11 mouse cellular contexts compared by ENCODE assay signal in the genomic region with DNA sequence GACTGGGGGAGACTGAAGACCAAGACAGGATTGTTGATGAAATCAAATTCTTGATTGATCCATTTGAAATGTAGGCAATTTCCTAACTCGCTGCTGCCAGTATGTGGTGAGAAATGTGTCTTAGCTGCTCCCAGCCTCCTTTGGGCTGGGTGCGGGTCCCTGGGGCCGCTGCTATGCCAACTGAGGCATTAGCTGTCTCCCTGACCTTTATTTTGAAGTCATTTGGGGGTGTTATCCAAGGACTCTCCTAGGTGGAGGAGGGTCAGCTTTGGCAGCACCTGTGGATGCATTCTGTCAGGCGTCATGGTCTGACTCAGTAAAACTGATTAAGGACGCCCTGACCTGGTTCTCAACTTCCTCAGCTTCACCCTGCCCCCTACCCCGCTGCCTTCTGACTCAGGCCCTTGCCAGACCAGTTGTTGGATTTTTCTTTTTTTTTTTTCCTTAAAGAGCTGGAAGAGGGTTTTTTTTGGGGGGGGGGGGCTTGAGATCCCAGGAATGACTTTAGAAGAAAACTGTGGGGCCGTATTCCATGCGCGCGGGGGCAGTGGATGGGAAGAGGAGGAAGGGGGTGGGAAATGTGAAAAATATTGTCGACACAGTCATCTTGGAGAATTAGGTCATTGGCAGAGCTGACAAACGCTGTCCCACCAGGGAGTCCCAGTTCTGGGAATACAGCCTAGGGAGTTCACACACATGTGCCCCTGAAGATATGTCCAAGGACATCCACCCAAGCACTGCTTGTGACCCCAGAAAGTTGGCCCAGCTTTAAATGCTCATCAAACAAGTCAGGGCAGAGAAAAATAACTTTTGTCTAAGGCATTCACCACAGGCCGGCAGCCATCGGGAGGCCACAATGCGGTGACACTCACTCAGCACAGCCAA. TPM values are rescaled to one million over a fixed set of nuclear protein-coding genes. Genes with fewer than 3 reads are reported as not detected.
DNase-seq lines count a peak whose midpoint lies in the region; ATAC-seq and TF ChIP-seq lines count a peak whose summit lies in the region.
"Had no signal": no experiment of that assay in that cellular context is flagged by ENCODE, and none has a peak within 500 bp of the region (broad histone marks: within the 10 kb centered on the region; RNA-seq: fewer than 3 reads in every experiment).

No protein-coding gene starts in this region.

- DNase-seq in kidney, adult 11 months, result peak; percentile 19
- peak; percentile 68 for DNase-seq in NIH3T3 (ENCODE audit: low read depth)
- peak; percentile 62 to 70 for DNase-seq in cerebellum, postnatal 10 days
- DNase-seq in spleen, adult 18-20 months, result no peak

- H3K79me2 ChIP-seq in myocyte (ENCODE audit: control insufficient read depth, insufficient read depth), result no peaks in the 10 kb centered on the region

- no peak for ATAC-seq in kidney, embryonic 14.5 days (ENCODE audit: low FRiP score, low TSS enrichment)
- ATAC-seq in forebrain, embryonic 15.5 days (replicated peaks), result no peak
- ATAC-seq in forebrain, embryonic 16.5 days, result no peak
- ATAC-seq: CD4-positive, CD25-positive, alpha-beta regulatory T cell, adult 4 months had no signal

- no peak overlapping the region for H3K27ac ChIP-seq in kidney, embryonic 14.5 days (ENCODE audit: low read depth, low read length)
- H3K27ac ChIP-seq in forebrain, embryonic 15.5 days (replicated peaks), result no peak overlapping the region
- no peak overlapping the region for H3K27ac ChIP-seq in forebrain, embryonic 16.5 days (ENCODE audit: low read length)
- H3K27ac ChIP-seq: lung, embryonic 15.5 days had no signal

- no peak for TF ChIP-seq POLR2A in myocyte (IDR thresholded peaks at IDR 0.05; ENCODE audit: insufficient read length, low read depth)

- no peak overlapping the region for H3K9ac ChIP-seq in kidney, embryonic 14.5 days (ENCODE audit: low read depth, low read length)
- H3K9ac ChIP-seq in forebrain, embryonic 15.5 days (replicated peaks), result no peak overlapping the region
- H3K9ac ChIP-seq in forebrain, embryonic 16.5 days (replicated peaks; ENCODE audit: low read depth, low read length), result no peak overlapping the region
- H3K9ac ChIP-seq: lung, embryonic 15.5 days had no signal

- no peak overlapping the region for H3K4me3 ChIP-seq in kidney, embryonic 14.5 days (ENCODE audit: low read length)
- H3K4me3 ChIP-seq in myocyte, result no peak overlapping the region
- H3K4me3 ChIP-seq in forebrain, embryonic 15.5 days, result no peak overlapping the region
- H3K4me3 ChIP-seq in forebrain, embryonic 16.5 days (replicated peaks; ENCODE audit: low read length), result no peak overlapping the region
- H3K4me3 ChIP-seq: lung, embryonic 15.5 days had no signal

- H3K27me3 ChIP-seq in kidney, embryonic 14.5 days (ENCODE audit: control insufficient read depth, insufficient read depth, low read length), result no peaks in the 10 kb centered on the region
- H3K27me3 ChIP-seq in myocyte (ENCODE audit: control insufficient read depth, insufficient read depth, insufficient read length), result no peaks in the 10 kb centered on the region
- no peaks in the 10 kb centered on the region for H3K27me3 ChIP-seq in forebrain, embryonic 15.5 days
- H3K27me3 ChIP-seq in forebrain, embryonic 16.5 days (replicated peaks; ENCODE audit: control insufficient read depth, insufficient read depth, low read length), result no peaks in the 10 kb centered on the region
- H3K27me3 ChIP-seq: lung, embryonic 15.5 days had no signal

- no peaks in the 10 kb centered on the region for H3K9me3 ChIP-seq in kidney, embryonic 14.5 days (ENCODE audit: control insufficient read depth, low read length)
- H3K9me3 ChIP-seq in forebrain, embryonic 15.5 days, result no peaks in the 10 kb centered on the region
- H3K9me3 ChIP-seq in forebrain, embryonic 16.5 days (ENCODE audit: control insufficient read depth, low read length), result no peaks in the 10 kb centered on the region
- H3K9me3 ChIP-seq: lung, embryonic 15.5 days had no signal

- WGBS in kidney, embryonic 14.5 days, result 67% methylated on average over 15 of the region's 15 CpGs
- 78% methylated on average over 15 of the region's 15 CpGs for WGBS in forebrain, embryonic 15.5 days
- WGBS in forebrain, embryonic 16.5 days, result 81% methylated on average over 15 of the region's 15 CpGs

- no peaks in the 10 kb centered on the region for H3K36me3 ChIP-seq in kidney, embryonic 14.5 days (ENCODE audit: control insufficient read depth, insufficient read depth, low read length)
- no peaks in the 10 kb centered on the region for H3K36me3 ChIP-seq in myocyte (ENCODE audit: control insufficient read depth, insufficient read depth)
- H3K36me3 ChIP-seq in forebrain, embryonic 15.5 days, result no peaks in the 10 kb centered on the region
- no peaks in the 10 kb centered on the region for H3K36me3 ChIP-seq in forebrain, embryonic 16.5 days (ENCODE audit: control insufficient read depth, insufficient read depth)
- H3K36me3 ChIP-seq: lung, embryonic 15.5 days had no signal

- no peak overlapping the region for H3K4me2 ChIP-seq in kidney, embryonic 14.5 days (replicated peaks; ENCODE audit: low read depth, low read length)
- peak overlapping the region; percentile 32 for H3K4me2 ChIP-seq in myocyte (ENCODE audit: low read depth)
- H3K4me2 ChIP-seq in forebrain, embryonic 15.5 days (replicated peaks), result no peak overlapping the region
- H3K4me2 ChIP-seq in forebrain, embryonic 16.5 days (ENCODE audit: low read length), result no peak overlapping the region
- H3K4me2 ChIP-seq: lung, embryonic 15.5 days had no signal

- no peak overlapping the region for H3ac ChIP-seq in myocyte (ENCODE audit: control insufficient read depth, insufficient read length)

- no peaks in the 10 kb centered on the region for H3K4me1 ChIP-seq in kidney, embryonic 14.5 days (ENCODE audit: control insufficient read depth, insufficient read depth, low read length)
- H3K4me1 ChIP-seq in forebrain, embryonic 15.5 days, result no peaks in the 10 kb centered on the region
- H3K4me1 ChIP-seq in forebrain, embryonic 16.5 days (replicated peaks; ENCODE audit: control insufficient read depth, insufficient read depth, low read length), result no peaks in the 10 kb centered on the region
- H3K4me1 ChIP-seq: lung, embryonic 15.5 days had no signal

TF ChIP-seq in myocyte, 11 proteins besides CTCF, POLR2A, EP300 and RAD21:
- TF ChIP-seq CEBPB (IDR thresholded peaks at IDR 0.05; ENCODE audit: insufficient read depth, poor library complexity, severe bottlenecking), result no peak
- peak in 1 of 3 experiments; percentile 63 for TF ChIP-seq MYOG (IDR thresholded peaks at IDR 0.05; ENCODE audit: control insufficient read depth in 1 of 3, insufficient read depth in 1 of 3, insufficient read length in 2 of 3, low read depth in 2 of 3)
- peak in 2 of 3 experiments; percentile 25 to 70 for TF ChIP-seq MYOD1 (IDR thresholded peaks at IDR 0.05; ENCODE audit: control insufficient read depth in 1 of 3, insufficient read length in 2 of 3, low read depth in 2 of 3)
- TF ChIP-seq TCF3 (IDR thresholded peaks at IDR 0.05; ENCODE audit: insufficient read length, low read depth), result peak; percentile 21
- TF ChIP-seq SRF (IDR thresholded peaks at IDR 0.05; ENCODE audit: control insufficient read depth, insufficient read length, low read depth), result no peak
- TF ChIP-seq MAX (IDR thresholded peaks at IDR 0.05; ENCODE audit: low read depth), result no peak

RNA-seq across cellular contexts. Expression of gene Cela3a, which starts 12.7 kb away (rescaled TPM):
- polyA plus RNA-seq in kidney, embryonic 14.5 days (2014; fragmentation: Nextera tagmentation; extraction: Ambion mirVana), result not detected in 2 replicates
- polyA plus RNA-seq in myocyte (2012; fragmentation: generic; extraction: Trizol), result 0.14 TPM
- polyA plus RNA-seq in forebrain, embryonic 15.5 days (2015; fragmentation: Nextera tagmentation; extraction: Ambion mirVana), result not detected in 2 replicates
- not detected in 2 replicates for polyA plus RNA-seq in forebrain, embryonic 16.5 days (2015; fragmentation: Nextera tagmentation; extraction: Ambion mirVana)
- polyA plus RNA-seq: CD4-positive, CD25-positive, alpha-beta regulatory T cell, adult 4 months; intestine, embryonic 14.5 days; lung, embryonic 15.5 days had no signal

RNA-seq across cellular contexts. Expression of gene Cela3b, which starts 33.5 kb away (rescaled TPM):
- not detected in 2 replicates for polyA plus RNA-seq in kidney, embryonic 14.5 days (2014; fragmentation: Nextera tagmentation; extraction: Ambion mirVana)
- polyA plus RNA-seq in myocyte (2012; fragmentation: generic; extraction: Trizol), result 0.38 TPM
- polyA plus RNA-seq in forebrain, embryonic 15.5 days (2015; fragmentation: Nextera tagmentation; extraction: Ambion mirVana), result not detected in 2 replicates
- polyA plus RNA-seq in forebrain, embryonic 16.5 days (2015; fragmentation: Nextera tagmentation; extraction: Ambion mirVana), result not detected in 2 replicates
- polyA plus RNA-seq: CD4-positive, CD25-positive, alpha-beta regulatory T cell, adult 4 months had no signal

RNA-seq across cellular contexts. Expression of gene Cdc42, which starts 39.4 kb away (rescaled TPM):
- 657 and 680 TPM in 2 replicates for polyA plus RNA-seq in kidney, embryonic 14.5 days (2014; fragmentation: Nextera tagmentation; extraction: Ambion mirVana)
- polyA plus RNA-seq in myocyte (2012; fragmentation: generic; extraction: Trizol), result 298 TPM
- polyA plus RNA-seq in forebrain, embryonic 15.5 days (2015; fragmentation: Nextera tagmentation; extraction: Ambion mirVana), result 799 and 841 TPM in 2 replicates
- 912 and 941 TPM in 2 replicates for polyA plus RNA-seq in forebrain, embryonic 16.5 days (2015; fragmentation: Nextera tagmentation; extraction: Ambion mirVana)

RNA-seq across cellular contexts. Expression of gene 1700013G24Rik, which starts 56.2 kb away (rescaled TPM):
- not detected in 2 replicates for polyA plus RNA-seq in kidney, embryonic 14.5 days (2014; fragmentation: Nextera tagmentation; extraction: Ambion mirVana)
- 0.55 TPM for polyA plus RNA-seq in myocyte (2012; fragmentation: generic; extraction: Trizol)
- not detected in 2 replicates for polyA plus RNA-seq in forebrain, embryonic 15.5 days (2015; fragmentation: Nextera tagmentation; extraction: Ambion mirVana)
- not detected in 2 replicates for polyA plus RNA-seq in forebrain, embryonic 16.5 days (2015; fragmentation: Nextera tagmentation; extraction: Ambion mirVana)
- polyA plus RNA-seq: CD4-positive, CD25-positive, alpha-beta regulatory T cell, adult 4 months; intestine, embryonic 14.5 days; lung, embryonic 15.5 days had no signal

Comparison
In these comparisons a context has a peak if more than half of its experiments do, and no peak if none do; other contexts are left out.
1. DNase-seq: peak in kidney, adult 11 months (single experiment), NIH3T3 (single experiment) and cerebellum, postnatal 10 days (2 of 2); none in spleen, adult 18-20 months (0 of 2).